Mouse (Mus musculus): ENCODE measurements at regions not wholly inside any gene's neighbourhood (a gene's known extent, or its start where the extent isn't known, plus 50 kb on each side); places are given as distances from the start of the nearest gene placed in this dataset.

DNA sequence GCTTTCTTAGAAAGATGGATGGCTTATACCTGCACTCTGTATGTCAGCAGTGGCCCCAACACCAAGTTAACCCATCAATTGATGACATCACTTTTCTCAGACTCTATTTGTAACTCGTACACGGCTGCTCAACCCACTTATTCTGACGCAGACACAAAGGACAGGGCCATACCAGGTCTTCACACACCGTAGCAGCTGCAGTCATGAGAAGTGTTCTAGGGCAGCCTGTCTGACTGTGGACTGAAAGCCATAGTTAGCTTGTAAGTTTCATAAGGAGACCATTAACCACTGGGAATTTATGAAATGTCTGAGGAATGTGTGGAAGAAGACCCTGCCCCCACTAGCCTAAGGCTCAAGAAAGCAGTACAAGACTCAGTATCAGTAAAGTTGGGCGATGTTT lies 56.3 kb upstream of the Oxtr start:
- no peak overlapping the region for H3K9ac ChIP-seq (ENCODE audit: low read depth, poor library complexity, severe bottlenecking)
- H3K4me3 ChIP-seq (ENCODE audit: low read depth, low read length): no peak overlapping the region
- no peak for TF ChIP-seq EP300 (IDR thresholded peaks at IDR 0.05; ENCODE audit: insufficient read depth, low read depth, low read length)
- TF ChIP-seq POLR2A (IDR thresholded peaks at IDR 0.05; ENCODE audit: insufficient read depth, low read length): no peak
- no peak for TF ChIP-seq CTCF (IDR thresholded peaks at IDR 0.05; ENCODE audit: low read depth, low read length)
- H3K27ac ChIP-seq (ENCODE audit: insufficient read depth, low read length): no peak overlapping the region
- no peaks in the 10 kb centered on the region for H3K27me3 ChIP-seq (ENCODE audit: control insufficient read depth, insufficient read depth, low read length, poor library complexity, severe bottlenecking)
- no peaks in the 10 kb centered on the region for H3K36me3 ChIP-seq (ENCODE audit: control insufficient read depth, insufficient read depth, low read length, poor library complexity, severe bottlenecking)
- H3K9me3 ChIP-seq (replicated peaks; ENCODE audit: control insufficient read depth, insufficient read depth, low read length, poor library complexity, severe bottlenecking): no peaks in the 10 kb centered on the region
- H3K4me1 ChIP-seq (ENCODE audit: control insufficient read depth, insufficient read depth, low read length): no peaks in the 10 kb centered on the region

DNA sequence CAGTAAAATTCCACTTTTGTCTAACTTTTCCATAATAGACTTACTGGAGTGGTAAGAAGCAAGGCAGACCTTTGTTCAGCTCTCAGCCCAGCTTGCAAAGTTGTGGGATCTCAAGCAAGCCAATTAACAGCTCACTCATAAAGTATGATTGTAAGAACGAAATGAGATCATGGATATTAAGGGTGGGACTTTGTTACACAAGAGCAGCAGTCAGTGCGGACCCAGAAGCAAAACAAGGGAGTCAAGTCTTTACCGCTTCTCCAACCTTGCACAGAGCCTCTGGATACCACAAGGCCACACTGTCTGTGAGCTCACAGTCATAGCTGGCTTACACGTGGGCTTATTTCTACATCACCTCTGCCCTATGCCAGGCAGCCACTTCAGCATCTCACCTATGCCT lies 54.6 kb upstream of the Oxtr start:
- Histone ChIP-seq H3K36me3 (ENCODE audit: control insufficient read depth, insufficient read depth, low read length, poor library complexity, severe bottlenecking) (no peaks in the 10 kb centered on the region), H3K27ac (ENCODE audit: insufficient read depth, low read length) (no peak overlapping the region), H3K27me3 (ENCODE audit: control insufficient read depth, insufficient read depth, low read length, poor library complexity, severe bottlenecking) (no peaks in the 10 kb centered on the region), H3K4me3 (ENCODE audit: low read depth, low read length) (no peak overlapping the region), H3K4me1 (ENCODE audit: control insufficient read depth, insufficient read depth, low read length) (no peaks in the 10 kb centered on the region), H3K9ac (ENCODE audit: low read depth, poor library complexity, severe bottlenecking) (no peak overlapping the region), H3K9me3 (replicated peaks; ENCODE audit: control insufficient read depth, insufficient read depth, low read length, poor library complexity, severe bottlenecking) (no peaks in the 10 kb centered on the region)
- TF ChIP-seq EP300 (IDR thresholded peaks at IDR 0.05; ENCODE audit: insufficient read depth, low read depth, low read length) (no peak), CTCF (IDR thresholded peaks at IDR 0.05; ENCODE audit: low read depth, low read length) (no peak), POLR2A (IDR thresholded peaks at IDR 0.05; ENCODE audit: insufficient read depth, low read length) (no peak)

DNA sequence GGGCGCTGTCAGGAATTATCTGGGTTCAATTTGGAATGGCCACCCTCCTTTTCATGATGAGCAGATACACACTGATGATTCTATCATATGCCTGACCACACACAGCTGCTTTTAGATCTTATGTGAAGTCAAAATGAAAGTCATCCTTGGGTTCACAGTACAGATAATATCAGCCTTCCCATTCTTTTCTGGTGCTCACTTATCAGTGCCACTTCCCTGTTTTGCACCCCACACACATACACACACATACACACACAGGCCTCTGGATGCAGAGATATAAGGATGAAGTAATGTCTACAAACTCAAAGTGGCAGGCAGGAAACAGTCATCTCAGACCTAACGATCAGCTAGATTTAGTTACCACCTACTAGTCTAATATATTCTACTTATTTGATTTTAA lies 52.9 kb upstream of the Oxtr start:
- Histone ChIP-seq H3K9ac (ENCODE audit: low read depth, poor library complexity, severe bottlenecking) (no peak overlapping the region), H3K4me1 (ENCODE audit: control insufficient read depth, insufficient read depth, low read length) (no peaks in the 10 kb centered on the region), H3K27me3 (ENCODE audit: control insufficient read depth, insufficient read depth, low read length, poor library complexity, severe bottlenecking) (no peaks in the 10 kb centered on the region), H3K9me3 (replicated peaks; ENCODE audit: control insufficient read depth, insufficient read depth, low read length, poor library complexity, severe bottlenecking) (no peaks in the 10 kb centered on the region), H3K27ac (ENCODE audit: insufficient read depth, low read length) (no peak overlapping the region), H3K36me3 (ENCODE audit: control insufficient read depth, insufficient read depth, low read length, poor library complexity, severe bottlenecking) (no peaks in the 10 kb centered on the region), H3K4me3 (ENCODE audit: low read depth, low read length) (no peak overlapping the region)
- TF ChIP-seq EP300 (IDR thresholded peaks at IDR 0.05; ENCODE audit: insufficient read depth, low read depth, low read length) (no peak), CTCF (IDR thresholded peaks at IDR 0.05; ENCODE audit: low read depth, low read length) (no peak), POLR2A (IDR thresholded peaks at IDR 0.05; ENCODE audit: insufficient read depth, low read length) (no peak)

Data from ES-Bruce4 (cell line).